Mouse (Mus musculus): ENCODE data around the gene Rps2. TPM values are rescaled to one million over a fixed set of nuclear protein-coding genes. Genes with fewer than 3 reads are reported as not detected.
"Not testable (repeated sequence)": the region's sequence is repeated elsewhere in the genome, so short reads cannot be mapped to it uniquely, and the experiment has no call there.

Gene Rps2
- total and polyA plus RNA-seq, 3 experiments: 675 to 2,277 (median 722) TPM

- WGBS: 2% methylated on average over 24 of the region's 24 CpGs
- H3K27ac ChIP-seq: peak overlapping the region; percentile 85
- H3K36me3 ChIP-seq (ENCODE audit: control insufficient read depth, insufficient read depth, low read length): no peaks in the 10 kb centered on the region
- peak overlapping the region; percentile 79 for H3K9ac ChIP-seq (ENCODE audit: low read depth, low read length)
- intact Hi-C loops (cut with DNase I): loop anchor here (1.0 to 2.0 kb wide), 3 partner anchors 11 to 39 kb away; partner anchors contain the start of genes Gfer, Noxo1 and Zfp598
- peak overlapping the region; percentile 83 for H3K4me3 ChIP-seq
- TF ChIP-seq CTCF (IDR thresholded peaks at IDR 0.05): no peak
- TF ChIP-seq EP300 (IDR thresholded peaks at IDR 0.05; ENCODE audit: insufficient read depth, low read depth, low read length): no peak
- TF ChIP-seq POLR2A (IDR thresholded peaks at IDR 0.05; ENCODE audit: insufficient read depth, low read depth, low read length): no peak
- DNase-seq: no peak
- no peaks in the 10 kb centered on the region; the same call in 1 of the 2 replicates for H3K4me1 ChIP-seq (ENCODE audit: control insufficient read depth, insufficient read depth, low read length)
- no peaks in the 10 kb centered on the region for H3K27me3 ChIP-seq (ENCODE audit: control insufficient read depth, insufficient read depth, low read length)
- no peaks in the 10 kb centered on the region for H3K79me2 ChIP-seq (replicated peaks; ENCODE audit: control insufficient read depth, insufficient read depth, low read length)
Measured at GRCm38 (mm10) chr17:24707801-24708425, 10.0 kb upstream of the Rps2 start.

DNA sequence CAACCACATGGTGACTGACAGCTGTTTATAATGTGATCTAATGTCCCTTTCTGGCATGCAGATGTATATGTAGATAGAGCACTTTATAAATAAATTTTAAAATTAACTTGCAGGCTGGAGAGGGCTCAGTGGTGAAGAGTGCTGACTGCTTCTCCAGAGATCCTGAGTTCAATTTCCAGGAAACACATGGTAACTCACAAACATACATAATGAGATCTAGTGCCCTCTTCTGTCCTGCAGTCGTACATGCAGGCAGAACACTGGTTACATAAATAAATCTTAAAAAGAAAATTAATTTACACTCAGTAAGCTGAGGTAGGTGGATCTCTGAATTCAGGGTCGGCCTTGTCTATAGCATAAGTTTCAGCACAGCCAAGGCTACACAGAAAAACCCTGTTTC is 9.3 kb upstream of the Rps2 start:
- WGBS: 26% methylated on average over 2 of the region's 2 CpGs
- intact Hi-C loops (cut with DNase I): no loop called here
- no peak overlapping the region for H3K4me3 ChIP-seq

GRCm38 (mm10) chr17:24715556-24715955 is 2.4 kb upstream of the Rps2 start:
- Histone ChIP-seq H3K27me3 (ENCODE audit: control insufficient read depth, insufficient read depth, low read length) (no peaks in the 10 kb centered on the region), H3K27ac (no peak overlapping the region), H3K4me3 (no peak overlapping the region), H3K4me1 (ENCODE audit: control insufficient read depth, insufficient read depth, low read length) (no peaks in the 10 kb centered on the region), H3K79me2 (replicated peaks; ENCODE audit: control insufficient read depth, insufficient read depth, low read length) (no peaks in the 10 kb centered on the region), H3K9ac (ENCODE audit: low read depth, low read length) (no peak overlapping the region), H3K36me3 (ENCODE audit: control insufficient read depth, insufficient read depth, low read length) (no peaks in the 10 kb centered on the region)
- intact Hi-C loops (cut with DNase I): no loop called here
- DNase-seq: no peak
- 93% methylated on average over 6 of the region's 6 CpGs for WGBS
- TF ChIP-seq POLR2A (IDR thresholded peaks at IDR 0.05; ENCODE audit: insufficient read depth, low read depth, low read length) (no peak), CTCF (IDR thresholded peaks at IDR 0.05) (no peak), EP300 (IDR thresholded peaks at IDR 0.05; ENCODE audit: insufficient read depth, low read depth, low read length) (no peak)

More for the DNA sequence above, 9.3 kb upstream of the Rps2 start:
- no peaks in the 10 kb centered on the region for H3K79me2 ChIP-seq (replicated peaks; ENCODE audit: control insufficient read depth, insufficient read depth, low read length)
- no peaks in the 10 kb centered on the region for H3K36me3 ChIP-seq (ENCODE audit: control insufficient read depth, insufficient read depth, low read length)
- no peak overlapping the region for H3K9ac ChIP-seq (ENCODE audit: low read depth, low read length)
- H3K27me3 ChIP-seq (ENCODE audit: control insufficient read depth, insufficient read depth, low read length): no peaks in the 10 kb centered on the region
- no peak for DNase-seq
- no peaks in the 10 kb centered on the region; the same call in 1 of the 2 replicates for H3K4me1 ChIP-seq (ENCODE audit: control insufficient read depth, insufficient read depth, low read length)
- TF ChIP-seq CTCF (IDR thresholded peaks at IDR 0.05): peak; percentile 76
- TF ChIP-seq EP300 (IDR thresholded peaks at IDR 0.05; ENCODE audit: insufficient read depth, low read depth, low read length): no peak
- no peak for TF ChIP-seq POLR2A (IDR thresholded peaks at IDR 0.05; ENCODE audit: insufficient read depth, low read depth, low read length)
- no peak overlapping the region for H3K27ac ChIP-seq

DNA sequence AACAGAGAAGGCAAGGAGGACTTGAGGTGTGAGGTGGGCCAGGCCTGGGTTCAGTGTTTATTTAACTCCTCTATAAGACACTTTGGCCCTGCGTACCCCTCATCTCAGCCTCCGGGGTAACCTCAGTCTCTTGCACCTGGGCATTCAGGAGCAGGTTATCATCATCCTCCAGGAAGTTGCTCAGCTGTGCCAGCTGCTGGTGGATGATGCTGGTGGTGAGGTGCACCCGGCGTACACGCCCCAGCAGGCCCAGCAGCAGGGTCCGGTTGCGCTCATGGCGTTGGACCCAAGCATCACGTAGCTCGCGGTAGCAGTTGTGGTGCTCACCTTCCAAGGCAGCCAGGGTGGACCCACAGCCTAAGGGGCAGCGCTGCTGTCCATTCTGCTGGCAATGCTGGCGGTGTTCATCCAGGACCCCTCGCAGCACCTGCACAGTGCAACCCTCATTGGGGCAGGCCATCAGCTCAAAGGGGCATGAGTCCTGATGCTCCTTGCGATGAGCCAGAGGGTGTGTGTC is 1.7 kb upstream of the Rps2 start:
- no peaks in the 10 kb centered on the region for H3K27me3 ChIP-seq (ENCODE audit: control insufficient read depth, insufficient read depth, low read length)
- TF ChIP-seq EP300 (IDR thresholded peaks at IDR 0.05; ENCODE audit: insufficient read depth, low read depth, low read length) (no peak), POLR2A (IDR thresholded peaks at IDR 0.05; ENCODE audit: insufficient read depth, low read depth, low read length) (no peak), CTCF (IDR thresholded peaks at IDR 0.05) (no peak)
- DNase-seq: no peak
- H3K79me2 ChIP-seq (replicated peaks; ENCODE audit: control insufficient read depth, insufficient read depth, low read length): no peaks in the 10 kb centered on the region
- H3K27ac ChIP-seq: no peak overlapping the region
- H3K36me3 ChIP-seq (ENCODE audit: control insufficient read depth, insufficient read depth, low read length): no peaks in the 10 kb centered on the region; the same call in 1 of the 2 replicates
- intact Hi-C loops (cut with DNase I): no loop called here
- H3K9ac ChIP-seq (ENCODE audit: low read depth, low read length): no peak overlapping the region
- H3K4me1 ChIP-seq (ENCODE audit: control insufficient read depth, insufficient read depth, low read length): peaks cover 2% of the 10 kb centered on the region; the same call in 1 of the 2 replicates
- H3K4me3 ChIP-seq: no peak overlapping the region
- WGBS: 96% methylated on average over 15 of the region's 15 CpGs

DNA sequence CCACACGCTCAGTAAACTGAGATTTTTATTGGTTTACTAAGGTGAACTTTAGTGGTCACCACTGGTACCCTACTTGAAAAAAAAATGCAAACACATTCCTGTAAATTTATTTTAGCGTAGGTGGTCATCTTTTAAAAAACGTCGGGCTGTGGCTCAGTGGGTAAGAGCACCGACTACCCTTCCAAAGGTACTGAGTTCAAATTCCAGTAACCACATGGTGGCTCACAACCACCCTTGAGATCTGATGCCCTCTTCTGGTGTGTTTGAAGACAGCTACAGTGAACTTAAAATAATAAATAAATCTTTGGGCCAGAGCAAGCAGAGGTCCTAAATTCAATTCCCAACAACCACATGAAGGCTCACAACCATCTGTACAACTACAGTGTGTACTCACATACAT is 1.0 kb downstream of the Rps2 start:
- intact Hi-C loops (cut with DNase I): loop anchor here (1.0 kb wide), 1 partner anchor 12 kb away; the partner anchor contains the start of gene Tbl3
- Histone ChIP-seq H3K36me3 (ENCODE audit: control insufficient read depth, insufficient read depth, low read length) (peaks cover 12% of the 10 kb centered on the region), H3K4me3 (peak overlapping the region; percentile 74)
- 66% methylated on average over 5 of the region's 5 CpGs for WGBS
- not testable (repeated sequence) for H3K4me1 ChIP-seq (ENCODE audit: control insufficient read depth, insufficient read depth, low read length); DNase-seq; H3K27me3 ChIP-seq (ENCODE audit: control insufficient read depth, insufficient read depth, low read length); H3K9ac ChIP-seq (ENCODE audit: low read depth, low read length); H3K27ac ChIP-seq; H3K79me2 ChIP-seq (replicated peaks; ENCODE audit: control insufficient read depth, insufficient read depth, low read length)
- 0 out of 2 replicates have a peak, but pooled peaks have one; percentile 6 for TF ChIP-seq CTCF (IDR thresholded peaks at IDR 0.05)

Measured in heart, adult 2 months (tissue).